Mouse (Mus musculus): Measurements from ENCODE around the gene 4833420G17Rik. TPM values are rescaled to one million over a fixed set of nuclear protein-coding genes. Genes with fewer than 3 reads are reported as not detected.
"Not testable (repeated sequence)": the region's sequence is repeated elsewhere in the genome, so short reads cannot be mapped to it uniquely, and the experiment has no call there.

The 4833420G17Rik gene
- 10 to 100 TPM; 20.8 to 24.2 TPM for total RNA-seq (2021)

GRCm38 (mm10) chr13:119462596-119463560 is at the start of gene 4833420G17Rik:
Gene 4833420G17Rik (plus strand): TSS chr13:119462768.
- intact Hi-C loops (cut with DNase I), result no loop called here
- peak; percentile 86 to 94 for DNase-seq (ENCODE audit: low spot score in 2 of 2)

GRCm38 (mm10) chr13:119413026-119413425 is 49.5 kb upstream of the 4833420G17Rik start:
- intact Hi-C loops (cut with DNase I), result no loop called here
- DNase-seq (ENCODE audit: low spot score in 2 of 2), result no peak

GRCm38 (mm10) chr13:119418479-119418878 is 44.1 kb upstream of the 4833420G17Rik start:
- no peak for DNase-seq (ENCODE audit: low spot score in 2 of 2)
- intact Hi-C loops (cut with DNase I), result no loop called here

- peak; percentile 13 to 24 for DNase-seq (ENCODE audit: low spot score in 2 of 2)
- intact Hi-C loops (cut with DNase I), result no loop called here
These were observed 32.4 kb upstream of the 4833420G17Rik start for GRCm38 (mm10) chr13:119430164-119430563.

- intact Hi-C loops (cut with DNase I), result no loop called here
- DNase-seq (ENCODE audit: low spot score in 2 of 2), result no peak
These were observed 30.5 kb upstream of the 4833420G17Rik start for GRCm38 (mm10) chr13:119432041-119432440.

GRCm38 (mm10) chr13:119434359-119434758 is 28.2 kb upstream of the 4833420G17Rik start:
- DNase-seq (ENCODE audit: low spot score in 2 of 2), result no peak
- intact Hi-C loops (cut with DNase I), result no loop called here

GRCm38 (mm10) chr13:119442244-119442643 is 20.3 kb upstream of the 4833420G17Rik start:
- DNase-seq (ENCODE audit: low spot score in 2 of 2), result no peak
- intact Hi-C loops (cut with DNase I), result no loop called here

GRCm38 (mm10) chr13:119453563-119453962 is 9.0 kb upstream of the 4833420G17Rik start:
- DNase-seq (ENCODE audit: low spot score in 2 of 2), result no peak
- intact Hi-C loops (cut with DNase I), result no loop called here

GRCm38 (mm10) chr13:119455082-119455481 is 7.5 kb upstream of the 4833420G17Rik start:
- intact Hi-C loops (cut with DNase I), result no loop called here

GRCm38 (mm10) chr13:119456342-119456741 is 6.2 kb upstream of the 4833420G17Rik start:
- DNase-seq (ENCODE audit: low spot score in 2 of 2), result no peak
- intact Hi-C loops (cut with DNase I), result no loop called here

More at GRCm38 (mm10) chr13:119455082-119455481, 7.5 kb upstream of the 4833420G17Rik start:
- no peak for DNase-seq (ENCODE audit: low spot score in 2 of 2)

GRCm38 (mm10) chr13:119461900-119462595 is 520 bp upstream of the 4833420G17Rik start:
- intact Hi-C loops (cut with DNase I), result no loop called here
- DNase-seq (ENCODE audit: low spot score in 2 of 2), result no peak

- intact Hi-C loops (cut with DNase I), result no loop called here
- DNase-seq (ENCODE audit: low spot score in 2 of 2), result no peak
These were observed 14.1 kb downstream of the 4833420G17Rik start for GRCm38 (mm10) chr13:119476631-119477030.

- intact Hi-C loops (cut with DNase I), result no loop called here
- no peak for DNase-seq (ENCODE audit: low spot score in 2 of 2)
These were observed 15.2 kb downstream of the 4833420G17Rik start for GRCm38 (mm10) chr13:119477789-119478188.

- DNase-seq (ENCODE audit: low spot score in 2 of 2), result no peak
- intact Hi-C loops (cut with DNase I), result no loop called here
These were observed 24.8 kb downstream of the 4833420G17Rik start for GRCm38 (mm10) chr13:119487354-119487753.

GRCm38 (mm10) chr13:119487880-119488580 is 25.5 kb downstream of the 4833420G17Rik start, which contains the start of the genes Tmem267 and 3110070M22Rik:
Gene Tmem267 (plus strand): TSS chr13:119488039.
Gene 3110070M22Rik (minus strand): TSS chr13:119488383.
- intact Hi-C loops (cut with DNase I), result no loop called here
- DNase-seq (ENCODE audit: low spot score in 2 of 2), result peak; percentile 82 to 90

GRCm38 (mm10) chr13:119492083-119492482 is 29.5 kb downstream of the 4833420G17Rik start:
- DNase-seq (ENCODE audit: low spot score in 2 of 2); intact Hi-C loops (cut with DNase I): not testable (repeated sequence)

- intact Hi-C loops (cut with DNase I); DNase-seq (ENCODE audit: low spot score in 2 of 2): not testable (repeated sequence)
These were observed 32.4 kb downstream of the 4833420G17Rik start for GRCm38 (mm10) chr13:119494938-119495337.
